Mouse (Mus musculus): ENCODE results near the gene Ly6c1. TPM values are rescaled to one million over a fixed set of nuclear protein-coding genes. Genes with fewer than 3 reads are reported as not detected.
"Not testable (repeated sequence)": the region's sequence is repeated elsewhere in the genome, so short reads cannot be mapped to it uniquely, and the experiment has no call there.

The Ly6c1 gene
- polyA plus RNA-seq, 1 experiment from 2014 or later, result 8.5 TPM

GRCm38 (mm10) chr15:75045501-75045900, 3.1 kb downstream of the Ly6c1 start:
- not testable (repeated sequence) for ATAC-seq (ENCODE audit: low FRiP score, low read depth); H3K4me1 ChIP-seq (replicated peaks); H3K4me2 ChIP-seq; H3K27ac ChIP-seq (replicated peaks); H3K9me3 ChIP-seq; H3K27me3 ChIP-seq; H3K36me3 ChIP-seq; H3K9ac ChIP-seq; H3K4me3 ChIP-seq
- 84% methylated on average over 3 of the region's 3 CpGs for WGBS

GRCm38 (mm10) chr15:75021020-75021759, 27.4 kb downstream of the Ly6c1 start:
- not testable (repeated sequence) for H3K9ac ChIP-seq; H3K9me3 ChIP-seq; H3K4me1 ChIP-seq (replicated peaks); H3K36me3 ChIP-seq; ATAC-seq (ENCODE audit: low FRiP score, low read depth); H3K27me3 ChIP-seq; H3K27ac ChIP-seq (replicated peaks); H3K4me2 ChIP-seq; H3K4me3 ChIP-seq
- 75% methylated on average over 7 of the region's 10 CpGs for WGBS

- not testable (repeated sequence) for ATAC-seq (ENCODE audit: low FRiP score, low read depth); H3K4me1 ChIP-seq (replicated peaks); H3K4me2 ChIP-seq; H3K27me3 ChIP-seq; H3K27ac ChIP-seq (replicated peaks); H3K9ac ChIP-seq; H3K36me3 ChIP-seq; H3K9me3 ChIP-seq; H3K4me3 ChIP-seq
- 36% methylated on average over 2 of the region's 2 CpGs for WGBS
Measured at GRCm38 (mm10) chr15:75019446-75019845, 29.2 kb downstream of the Ly6c1 start.

Other genes starting within 250 kb of the Ly6c1 start
- not detected in 2 replicates for gene Gml2, start 229.8 kb downstream of the Ly6c1 start, polyA plus RNA-seq (2015; fragmentation: Nextera tagmentation; extraction: Ambion mirVana)
- not detected in 2 replicates for gene 2010109I03Rik, start 151.8 kb downstream of the Ly6c1 start, polyA plus RNA-seq (2015; fragmentation: Nextera tagmentation; extraction: Ambion mirVana)
- gene Ly6i, start 65.4 kb downstream of the Ly6c1 start, polyA plus RNA-seq (2015; fragmentation: Nextera tagmentation; extraction: Ambion mirVana), result not detected in 2 replicates
- 1.6 and 5.7 TPM in 2 replicates for gene Ly6a, start 50.8 kb downstream of the Ly6c1 start, polyA plus RNA-seq (2015; fragmentation: Nextera tagmentation; extraction: Ambion mirVana)
- gene Ly6c2, start 63.1 kb upstream of the Ly6c1 start, polyA plus RNA-seq (2015; fragmentation: Nextera tagmentation; extraction: Ambion mirVana), result 0.40 and 1.2 TPM in 2 replicates
- not detected in 2 replicates for gene Ly6g, start 106.4 kb upstream of the Ly6c1 start, polyA plus RNA-seq (2015; fragmentation: Nextera tagmentation; extraction: Ambion mirVana)
- not detected in 2 replicates for gene BC025446, start 167.5 kb upstream of the Ly6c1 start, polyA plus RNA-seq (2015; fragmentation: Nextera tagmentation; extraction: Ambion mirVana)
- not detected in 2 replicates for gene Ly6f, start 219.6 kb upstream of the Ly6c1 start, polyA plus RNA-seq (2015; fragmentation: Nextera tagmentation; extraction: Ambion mirVana)

Measured in hindbrain, embryonic 15.5 days (tissue).